Mouse (Mus musculus): ENCODE measurements around the gene Adcy5.

Adcy5 gene

DNA sequence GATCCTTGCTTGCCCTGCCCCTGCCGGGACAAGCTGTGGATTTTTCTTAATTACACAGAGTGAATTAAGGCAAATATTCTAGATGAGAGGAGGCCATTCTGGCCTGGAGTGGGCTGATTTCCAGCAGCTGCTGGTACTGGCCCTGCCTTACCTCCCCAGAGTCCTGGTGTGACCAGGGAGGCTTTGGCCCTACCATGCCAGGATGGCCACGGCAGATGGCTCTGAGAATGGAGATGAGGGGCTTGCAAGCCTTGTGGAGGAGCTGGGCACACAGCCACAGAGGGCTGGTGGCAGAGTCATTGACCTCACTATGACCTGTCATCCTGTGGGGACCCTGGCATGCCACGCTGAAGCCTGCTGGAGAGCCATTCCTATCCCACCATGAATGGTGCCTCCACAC, 54.1 kb downstream of the Adcy5 start:
- no peak for DNase-seq

DNA sequence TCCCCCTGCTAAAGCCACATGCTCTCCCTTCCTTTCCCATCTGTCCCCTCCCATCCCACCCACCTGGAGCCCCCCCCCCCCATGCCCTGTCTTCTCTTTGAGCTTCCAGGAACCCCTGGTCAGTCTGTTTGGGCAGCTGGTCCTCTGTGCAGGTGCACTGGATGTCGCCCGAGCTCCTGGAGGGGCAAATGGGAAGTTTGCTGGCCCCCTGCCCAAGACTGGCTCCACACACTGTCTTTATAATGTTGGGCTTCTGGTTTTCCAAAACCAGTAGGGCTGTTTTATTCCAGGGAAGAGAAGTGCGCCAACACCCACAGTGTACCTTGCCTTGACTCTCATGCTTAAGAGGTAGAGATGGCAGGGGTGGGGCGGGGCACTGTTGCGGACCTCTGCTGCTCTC, 55.1 kb downstream of the Adcy5 start:
- no peak for DNase-seq

DNA sequence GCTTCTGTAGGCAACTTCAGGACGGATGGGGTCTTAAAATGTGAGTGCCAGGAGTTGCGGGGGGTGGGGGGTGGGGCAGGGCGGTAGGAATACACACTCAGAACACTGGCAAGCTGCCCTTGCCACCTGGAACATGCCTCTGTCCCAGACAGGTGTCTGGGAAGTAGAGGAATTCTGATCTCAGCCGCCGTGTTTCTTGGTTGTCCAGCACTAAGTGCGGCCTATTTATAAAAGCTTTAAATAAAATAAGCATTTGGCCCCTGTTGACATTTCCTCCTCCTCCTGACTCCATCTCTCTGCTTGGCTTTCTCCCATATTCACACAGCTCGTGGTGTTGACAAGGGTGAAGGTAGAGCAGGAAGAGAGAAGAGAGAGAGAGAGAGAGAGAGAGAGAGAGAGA, 60.4 kb downstream of the Adcy5 start:
- no peak for DNase-seq

DNA sequence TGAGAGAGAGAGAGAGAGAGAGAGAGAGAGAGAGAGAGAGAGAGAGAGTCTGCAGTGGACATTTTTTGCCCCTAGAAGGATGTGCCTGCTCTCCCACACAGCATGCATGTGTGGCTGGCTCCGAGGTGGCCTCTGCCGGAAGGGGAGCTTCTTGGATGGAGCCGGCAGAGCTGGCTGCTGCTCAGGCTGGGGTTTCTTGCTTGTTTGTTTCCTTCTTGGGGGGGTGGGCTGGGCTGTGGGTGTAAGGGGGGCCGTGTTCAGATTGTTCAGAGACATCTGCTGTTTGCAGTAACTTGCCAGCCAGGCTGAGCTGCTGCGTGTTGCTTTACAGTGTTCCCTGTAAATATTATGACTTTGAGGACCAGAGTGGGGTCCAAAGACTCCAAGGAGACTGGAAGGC, 60.8 kb downstream of the Adcy5 start:
- DNase-seq = no peak

DNA sequence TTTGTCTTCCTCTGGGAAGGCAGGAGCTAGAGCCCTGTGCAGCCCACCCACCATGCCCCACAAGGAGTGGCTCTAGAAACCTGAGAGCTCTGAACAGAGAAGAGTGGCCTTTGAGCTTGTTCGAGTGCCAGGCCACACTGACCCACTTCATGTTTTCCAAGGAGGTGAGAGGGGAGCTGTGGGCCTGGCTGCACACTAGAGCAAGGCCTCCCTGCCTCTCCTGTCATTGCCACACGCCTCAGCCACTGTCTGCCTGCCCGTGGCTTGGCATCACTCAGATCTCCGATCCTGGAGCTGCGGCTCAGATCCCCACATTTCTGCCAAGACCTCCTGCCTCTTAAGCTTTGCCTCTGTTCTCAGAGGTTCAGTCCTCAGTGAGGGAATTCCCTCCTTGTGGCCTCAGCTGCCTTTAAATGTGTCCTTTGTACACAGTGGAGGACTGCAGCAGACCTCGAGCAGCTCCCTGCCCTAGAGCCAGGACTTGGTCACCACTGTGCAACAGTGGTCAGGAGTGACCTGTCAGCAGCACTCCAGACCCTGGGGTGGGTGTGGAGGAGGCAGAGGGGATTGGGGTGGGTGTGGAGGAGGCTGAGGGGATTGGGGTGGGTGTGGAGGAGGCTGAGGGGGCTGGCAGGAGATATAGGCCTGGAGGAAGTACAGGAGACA, 62.3 kb downstream of the Adcy5 start:
- DNase-seq = no peak

DNA sequence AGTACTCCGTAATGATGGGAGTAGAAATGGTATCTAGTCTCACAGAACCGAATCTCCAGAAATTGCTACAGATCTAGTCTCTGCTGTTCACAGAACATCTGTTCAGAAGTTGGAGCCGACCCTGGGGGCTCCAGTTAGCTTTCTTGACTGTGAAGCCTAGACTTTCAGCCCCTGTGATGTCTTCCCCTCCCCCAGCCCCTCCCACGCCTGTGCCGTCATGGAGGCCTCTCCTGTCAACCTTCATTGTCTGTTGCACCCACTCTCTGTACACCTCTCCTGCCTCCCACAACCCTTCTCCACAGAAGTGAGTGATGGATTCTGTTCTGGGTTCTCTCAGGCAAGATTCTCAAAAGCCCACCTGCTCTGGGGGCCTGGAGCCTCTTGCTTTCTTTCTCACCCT, 65.7 kb downstream of the Adcy5 start:
- no peak for DNase-seq

DNA sequence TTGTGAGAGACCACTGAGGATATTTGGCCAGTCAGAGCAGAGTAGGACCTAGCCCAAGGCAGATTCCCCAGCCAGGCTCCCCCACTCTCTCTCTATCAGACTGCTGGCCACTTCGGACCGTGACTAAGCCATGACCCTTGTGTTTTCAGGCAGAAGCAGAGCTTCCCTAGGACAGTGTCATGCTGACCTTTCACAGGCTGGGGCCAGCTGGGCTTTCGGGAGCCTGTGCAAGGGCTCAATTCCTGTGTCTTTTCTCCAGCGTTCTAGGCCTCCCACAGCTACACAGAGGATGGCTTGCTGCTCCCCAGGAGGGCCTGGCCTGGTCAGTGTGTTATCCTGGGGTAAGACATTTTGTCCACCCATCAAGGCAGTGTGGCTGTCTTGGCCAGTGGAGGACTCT, 66.9 kb downstream of the Adcy5 start:
- DNase-seq = no peak

DNA sequence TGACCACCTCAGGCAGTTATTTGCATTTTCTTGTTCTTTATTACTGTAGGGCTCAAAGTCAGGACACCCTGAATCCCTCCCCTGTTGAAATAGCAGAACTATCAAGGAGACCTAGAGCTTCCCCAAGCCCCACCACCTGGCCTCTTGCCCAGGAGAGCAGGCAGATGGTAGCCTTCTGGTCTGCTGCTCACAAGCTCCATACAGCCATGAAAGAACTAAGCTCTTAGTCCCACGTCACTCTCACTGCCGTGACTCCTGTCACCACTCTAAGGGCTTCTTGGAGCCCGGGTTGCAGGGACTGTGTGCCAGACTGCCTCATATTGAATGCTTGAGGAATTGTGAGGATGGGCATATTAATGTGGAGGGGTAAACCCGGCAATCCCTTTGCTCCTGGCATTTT, 69.3 kb downstream of the Adcy5 start:
- DNase-seq = no peak

DNA sequence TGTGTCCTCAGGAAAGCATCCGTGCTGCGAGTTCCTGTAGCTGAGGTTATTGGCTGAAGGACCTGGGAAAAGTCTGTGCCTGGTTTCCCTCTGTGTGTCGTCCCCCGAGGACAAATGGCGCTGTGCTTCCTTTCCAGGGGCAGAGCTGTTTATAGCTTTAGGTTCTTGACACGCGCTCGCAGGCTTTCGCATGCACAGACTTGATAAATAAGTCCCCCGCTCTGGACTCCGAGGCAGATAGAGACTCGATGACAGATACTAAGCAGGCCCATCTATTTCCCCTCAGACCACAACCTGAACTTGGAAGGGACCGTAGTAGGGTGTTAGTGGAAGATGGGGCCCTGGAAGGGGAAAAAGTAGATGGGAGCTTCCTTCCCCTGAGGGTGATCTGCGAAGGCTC, 70.0 kb downstream of the Adcy5 start:
- DNase-seq = no peak

DNA sequence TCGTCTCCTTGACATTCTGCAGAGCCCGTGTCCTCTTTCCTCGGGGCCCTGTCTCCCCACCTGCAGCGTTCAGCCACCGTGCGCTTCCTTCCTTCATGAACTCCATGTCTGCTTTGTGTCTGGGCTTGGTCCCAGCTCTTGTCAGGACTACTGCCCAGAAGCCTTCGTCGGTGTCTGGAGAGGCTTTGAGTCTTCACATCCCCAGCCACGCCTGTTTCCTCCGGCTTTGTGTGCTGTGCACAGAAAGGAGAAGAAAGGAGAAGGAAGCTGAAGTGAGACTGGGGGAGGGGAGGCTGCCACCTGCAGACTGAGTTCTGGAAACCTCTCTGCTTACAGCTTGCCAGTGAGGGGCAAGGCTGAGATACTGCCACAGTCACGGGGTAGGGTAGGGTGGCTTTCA, 74.9 kb downstream of the Adcy5 start:
- DNase-seq = no peak

DNA sequence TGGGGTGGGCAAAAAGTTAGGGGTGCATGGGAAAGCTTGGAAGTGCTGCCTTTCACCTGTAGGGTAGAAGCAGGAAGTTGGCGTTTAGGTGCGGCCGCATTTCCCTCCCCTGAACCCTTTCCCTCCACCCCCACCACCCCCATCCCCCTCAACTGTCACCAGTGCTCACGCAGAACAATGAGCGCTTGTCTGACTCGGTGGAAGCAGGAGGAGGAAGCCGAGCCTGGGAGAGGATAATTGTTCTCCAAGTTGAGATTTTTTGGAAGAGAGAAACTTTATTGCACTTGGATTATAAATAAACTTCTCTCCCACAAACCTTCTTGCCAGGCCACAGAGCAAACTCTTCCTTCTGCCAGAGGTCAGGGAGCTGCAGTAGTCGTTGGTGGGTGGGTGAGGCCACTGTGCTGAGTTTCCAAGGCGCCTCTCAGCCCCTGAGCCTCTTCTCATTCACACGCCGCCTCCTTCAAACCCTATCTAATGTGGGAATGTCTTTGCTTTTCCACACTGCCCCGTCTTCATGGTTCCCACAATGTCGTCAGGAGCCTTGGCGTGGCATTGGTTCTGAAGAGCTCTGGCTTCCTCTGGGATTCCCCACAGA, 77.6 kb downstream of the Adcy5 start:
- no peak for DNase-seq

DNA sequence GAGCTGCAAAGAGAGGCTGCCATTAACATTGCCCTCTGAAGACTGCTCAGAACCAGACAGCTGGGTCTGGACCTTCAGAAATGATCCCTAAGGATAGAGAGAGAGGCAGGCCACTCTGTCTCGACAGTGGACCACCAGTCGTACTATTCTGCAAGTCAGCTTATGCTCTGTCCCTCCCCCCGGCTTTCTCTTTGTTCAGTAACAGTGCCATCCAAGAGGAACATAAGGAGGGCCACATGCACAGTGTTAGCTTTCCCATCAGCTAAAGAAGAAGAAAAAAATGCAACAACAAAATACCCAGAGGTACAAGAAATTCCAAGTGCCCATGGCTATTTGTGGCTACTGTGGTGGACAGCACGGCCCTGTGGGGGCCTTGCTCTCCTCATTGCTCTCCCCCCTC, 78.7 kb downstream of the Adcy5 start:
- DNase-seq = no peak

DNA sequence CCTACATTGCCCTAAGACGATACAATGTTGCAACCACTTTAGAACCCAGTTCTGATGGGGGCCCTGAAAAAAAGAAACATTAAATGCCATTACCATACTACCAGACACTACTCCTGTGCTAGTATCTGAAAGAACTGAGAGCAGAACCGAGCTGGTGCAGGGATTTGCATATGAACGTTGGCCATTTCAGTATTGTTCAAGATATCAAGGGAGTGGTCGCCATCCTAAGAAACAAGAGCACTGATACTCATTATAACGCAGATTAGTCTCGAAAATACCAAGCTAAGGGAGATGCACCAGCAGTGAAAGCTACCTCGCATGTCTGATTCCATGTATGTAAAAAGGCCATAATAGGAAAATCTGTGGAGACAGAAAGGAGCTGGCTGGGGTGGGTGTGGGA, 82.4 kb downstream of the Adcy5 start:
- no peak for DNase-seq

DNA sequence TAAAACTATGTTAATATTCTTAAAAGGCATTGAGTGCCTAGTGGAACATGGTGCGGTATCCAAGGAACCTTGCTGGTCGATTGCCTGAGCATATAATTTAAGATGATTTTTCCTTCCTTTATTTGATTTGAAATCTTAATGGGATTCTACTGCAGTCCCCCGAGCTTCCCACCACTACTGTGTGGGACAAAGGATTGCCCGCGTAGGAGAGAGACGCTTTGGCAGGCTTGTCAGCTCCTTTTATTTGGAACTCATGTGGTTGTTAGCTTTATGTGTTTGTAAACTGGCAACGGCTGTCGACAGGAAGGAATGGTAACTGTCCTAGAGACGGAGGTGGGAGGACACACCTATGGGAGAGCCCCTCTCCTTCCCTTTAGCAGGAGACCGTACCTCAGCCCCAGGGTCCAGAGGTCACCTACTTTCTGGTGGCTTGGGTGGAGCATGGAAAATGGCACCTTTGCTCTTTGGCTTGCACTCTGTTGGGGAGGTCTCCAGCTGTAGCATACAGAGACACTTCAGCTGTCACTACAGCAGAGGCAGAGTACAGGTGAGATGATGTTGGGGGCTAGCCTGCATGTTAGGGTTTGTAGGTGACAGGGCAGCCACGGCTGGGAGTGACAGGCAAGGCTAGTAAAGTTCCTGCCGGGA, 84.8 kb downstream of the Adcy5 start:
- no peak for DNase-seq

DNA sequence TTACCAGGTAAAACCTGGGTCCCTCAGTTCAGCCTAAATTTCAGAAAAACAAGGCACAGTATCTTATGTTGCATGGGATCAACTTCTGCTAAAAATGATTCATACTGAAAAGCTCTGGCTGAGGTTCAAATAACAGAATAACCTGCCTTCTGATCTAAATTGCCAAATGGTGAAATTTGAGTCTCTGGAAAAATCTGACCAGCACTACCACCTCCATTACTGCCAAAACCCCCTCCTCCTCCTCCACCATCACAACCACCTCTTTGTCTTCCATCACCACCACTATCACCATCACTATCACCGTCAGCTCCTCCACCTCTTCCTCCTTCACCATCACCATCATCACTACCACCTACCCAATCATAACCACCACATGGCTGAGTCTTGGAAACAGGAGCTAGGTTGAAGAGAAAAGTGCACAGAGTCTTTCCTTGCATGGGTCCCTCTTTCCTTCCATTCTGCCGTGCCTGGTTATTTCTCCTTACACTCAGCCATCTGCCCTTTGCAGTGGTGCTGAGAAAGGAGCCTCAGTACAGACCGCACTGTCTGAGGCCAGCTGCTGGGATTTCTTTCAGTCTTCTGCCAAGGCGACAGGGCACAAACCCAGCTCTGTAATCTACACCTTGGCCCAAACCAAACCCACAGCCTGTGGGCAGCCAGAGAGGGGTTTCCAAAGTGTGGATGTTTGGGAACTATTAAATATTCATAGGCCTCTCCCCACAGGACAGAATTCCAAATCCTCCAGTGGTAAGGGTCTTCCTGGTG, 85.5 kb downstream of the Adcy5 start:
- DNase-seq = no peak

DNA sequence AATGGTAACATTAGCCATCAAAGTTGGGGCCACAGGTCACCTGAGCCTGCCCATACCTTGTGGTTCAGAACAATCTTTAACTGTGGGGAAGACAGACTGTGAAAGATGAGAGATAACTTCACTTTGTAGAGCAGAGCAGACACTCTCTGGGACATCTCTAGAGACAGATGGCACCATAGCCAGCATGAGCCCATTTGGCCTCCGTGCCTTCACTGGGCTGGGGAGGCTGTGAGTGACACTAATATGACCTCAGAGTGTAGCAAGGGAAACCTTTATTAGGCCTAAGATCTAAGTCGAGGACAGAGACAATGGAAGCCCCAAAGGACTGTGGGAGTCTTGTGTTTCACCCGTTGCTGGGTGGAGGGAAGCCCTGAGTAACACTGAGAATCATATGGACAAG, 92.7 kb downstream of the Adcy5 start:
- no peak for DNase-seq

DNA sequence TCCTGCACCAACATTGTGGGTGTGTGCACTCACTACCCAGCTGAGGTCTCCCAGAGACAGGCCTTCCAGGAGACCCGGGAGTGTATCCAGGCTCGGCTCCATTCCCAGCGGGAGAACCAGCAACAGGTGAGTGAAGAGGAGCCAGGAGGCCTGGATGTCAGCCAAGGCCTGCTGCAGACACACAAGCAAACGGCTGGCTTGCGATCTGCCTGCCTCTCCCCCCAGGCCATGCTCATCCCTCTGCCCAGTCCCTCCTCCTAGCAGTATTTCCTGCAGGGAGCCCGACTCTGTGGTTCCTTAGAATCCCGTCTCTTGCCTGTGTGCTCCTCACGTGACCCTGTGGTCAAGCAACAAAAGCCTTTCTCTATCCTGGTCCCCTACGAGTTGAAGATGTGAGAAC, 94.1 kb downstream of the Adcy5 start:
- DNase-seq = no peak

DNA sequence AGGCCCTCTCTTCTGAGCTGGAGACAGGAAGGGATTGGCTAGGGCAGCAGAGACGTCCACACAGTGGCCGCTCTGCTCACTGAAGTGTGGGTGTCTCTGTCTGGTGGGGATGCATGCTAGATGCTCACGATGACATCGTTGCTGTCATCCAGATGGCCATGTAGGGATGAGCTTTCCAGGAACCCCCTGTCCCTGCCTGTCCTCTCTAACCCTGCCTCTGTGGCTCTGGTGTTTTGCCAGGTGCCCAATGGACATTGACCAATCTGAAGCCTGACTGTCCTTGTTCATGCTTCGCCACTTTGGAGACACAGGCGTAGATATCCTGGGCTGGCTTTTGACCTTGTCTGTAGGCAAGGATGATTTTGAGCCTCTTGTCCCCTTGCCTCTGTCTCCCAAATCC, 95.1 kb downstream of the Adcy5 start:
- no peak for DNase-seq

DNA sequence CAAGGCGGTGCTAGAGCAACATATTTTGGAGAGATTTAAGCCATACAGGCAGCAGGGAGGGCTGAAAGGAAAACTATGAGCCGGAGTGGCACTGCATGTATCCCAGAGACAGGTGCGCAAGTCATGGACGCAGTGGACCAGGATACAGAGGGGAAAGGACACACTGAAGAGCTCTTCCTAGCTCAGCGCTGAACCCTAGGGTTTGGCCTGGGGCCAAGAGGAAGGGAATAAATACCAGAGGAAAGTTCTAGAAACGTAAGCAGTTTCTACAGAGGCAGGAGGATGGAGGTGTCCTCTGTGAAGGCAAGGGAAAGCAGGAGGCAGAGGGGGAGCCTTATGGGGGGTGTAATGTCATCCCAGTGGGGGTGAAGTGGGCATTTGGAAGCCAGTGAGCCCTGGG, 97.0 kb downstream of the Adcy5 start:
- no peak for DNase-seq

DNA sequence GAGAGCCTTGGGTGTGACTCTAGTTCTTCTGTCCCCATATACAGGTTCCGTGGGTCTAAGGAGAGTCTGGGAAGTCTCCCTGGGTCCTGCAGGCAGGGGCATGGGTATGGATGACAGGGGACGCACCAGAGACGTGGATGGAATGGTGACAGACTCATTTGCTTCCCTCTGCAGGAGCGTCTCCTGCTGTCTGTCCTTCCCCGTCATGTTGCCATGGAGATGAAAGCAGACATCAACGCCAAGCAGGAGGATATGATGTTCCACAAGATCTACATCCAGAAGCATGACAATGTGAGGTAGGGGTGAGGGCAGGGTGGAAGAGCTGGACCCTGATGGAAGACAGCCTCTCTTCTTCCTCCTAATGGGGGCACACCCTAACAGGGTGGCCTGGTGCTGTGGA, 98.3 kb downstream of the Adcy5 start:
- DNase-seq = no peak

DNA sequence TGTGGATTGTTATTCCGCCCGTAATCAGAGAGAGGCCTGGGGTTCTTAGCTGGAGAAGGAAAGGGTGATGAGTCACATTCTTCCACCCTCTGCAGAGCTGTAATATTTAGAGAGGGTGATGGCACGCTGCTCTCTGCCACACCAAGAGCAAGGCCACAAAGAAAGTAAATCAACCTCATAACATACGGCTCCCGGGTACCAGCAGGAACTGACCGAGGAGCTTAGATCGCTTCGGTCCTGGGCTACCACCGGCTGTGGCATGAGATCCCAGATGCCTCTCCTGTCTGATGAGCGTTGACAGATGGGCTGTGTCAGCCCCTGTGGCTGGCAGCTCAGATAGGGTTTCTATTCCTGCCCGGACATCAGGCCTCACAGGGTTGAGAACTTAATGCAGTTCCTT, 101.3 kb downstream of the Adcy5 start:
- no peak for DNase-seq

DNA sequence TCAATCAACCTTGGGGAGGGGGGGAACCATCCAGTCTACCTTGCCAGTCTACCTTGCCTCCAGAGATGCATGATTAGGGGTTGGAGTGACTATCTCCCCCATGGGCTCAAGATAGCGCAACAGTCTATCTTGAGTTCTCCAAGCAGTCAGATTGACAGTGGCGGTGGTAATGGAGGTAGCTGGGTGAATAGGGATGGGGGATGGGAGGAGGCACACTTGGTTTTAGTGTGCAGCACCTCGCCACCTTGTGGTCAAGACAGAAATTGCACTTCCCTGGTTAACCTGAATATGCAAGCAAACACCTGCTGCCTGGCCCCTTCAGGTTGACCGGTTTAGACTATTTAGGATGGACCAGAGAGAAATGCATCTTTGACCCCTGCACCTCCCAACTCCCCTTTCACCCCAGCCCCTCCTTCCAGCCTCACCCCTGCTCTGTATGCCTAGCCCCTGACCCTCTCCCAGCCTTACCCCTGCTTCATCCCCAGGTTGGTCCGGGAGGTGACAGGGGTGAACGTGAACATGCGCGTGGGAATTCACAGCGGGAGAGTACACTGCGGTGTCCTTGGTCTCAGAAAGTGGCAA, 115.8 kb downstream of the Adcy5 start:
- DNase-seq = peak; percentile 68 to 77

DNA sequence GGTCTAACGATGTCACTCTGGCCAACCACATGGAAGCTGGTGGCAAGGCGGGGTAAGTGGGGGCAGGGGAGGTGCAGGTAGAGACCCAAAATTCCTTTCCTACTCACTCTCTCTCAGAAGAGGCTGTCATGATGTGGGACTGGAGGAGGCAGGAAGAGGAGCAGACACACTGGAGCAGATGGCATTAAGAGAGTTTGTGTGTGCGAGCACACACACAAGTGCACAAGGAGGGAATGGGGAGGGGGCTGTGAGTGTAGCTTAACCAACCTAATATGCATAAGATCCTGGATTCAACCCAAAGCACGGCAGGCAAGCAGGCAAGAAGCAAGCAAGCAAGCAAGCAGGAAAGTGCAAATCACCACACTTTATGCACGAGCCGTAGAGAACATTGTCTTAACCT, 116.3 kb downstream of the Adcy5 start:
- no peak for DNase-seq

DNA sequence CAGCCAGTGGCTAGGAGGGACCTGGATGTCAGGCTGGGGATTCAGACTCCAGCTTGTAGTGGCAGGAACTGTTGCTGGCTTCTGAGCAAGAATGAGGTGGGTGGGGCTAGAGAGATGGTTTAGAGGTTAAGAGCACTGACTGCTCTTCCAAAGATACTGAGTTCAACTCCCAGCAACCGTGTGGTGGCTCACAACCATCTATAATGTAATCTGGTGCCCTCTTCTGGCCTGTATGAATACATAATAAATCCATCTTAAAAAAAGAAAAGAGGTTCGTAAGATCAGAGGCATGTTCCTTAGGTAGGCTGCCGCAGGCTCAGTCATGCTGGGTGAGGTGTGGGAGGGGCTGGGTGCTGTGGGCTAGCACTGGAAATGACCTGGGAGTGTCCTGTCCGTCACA, 116.9 kb downstream of the Adcy5 start:
- no peak for DNase-seq
